Mouse (Mus musculus): ENCODE results near the gene S100a16. TPM values are rescaled to one million over a fixed set of nuclear protein-coding genes. Genes with fewer than 3 reads are reported as not detected.

Gene S100a16
- polyA plus RNA-seq (2012; fragmentation: generic; extraction: Trizol), result 210 TPM

DNA sequence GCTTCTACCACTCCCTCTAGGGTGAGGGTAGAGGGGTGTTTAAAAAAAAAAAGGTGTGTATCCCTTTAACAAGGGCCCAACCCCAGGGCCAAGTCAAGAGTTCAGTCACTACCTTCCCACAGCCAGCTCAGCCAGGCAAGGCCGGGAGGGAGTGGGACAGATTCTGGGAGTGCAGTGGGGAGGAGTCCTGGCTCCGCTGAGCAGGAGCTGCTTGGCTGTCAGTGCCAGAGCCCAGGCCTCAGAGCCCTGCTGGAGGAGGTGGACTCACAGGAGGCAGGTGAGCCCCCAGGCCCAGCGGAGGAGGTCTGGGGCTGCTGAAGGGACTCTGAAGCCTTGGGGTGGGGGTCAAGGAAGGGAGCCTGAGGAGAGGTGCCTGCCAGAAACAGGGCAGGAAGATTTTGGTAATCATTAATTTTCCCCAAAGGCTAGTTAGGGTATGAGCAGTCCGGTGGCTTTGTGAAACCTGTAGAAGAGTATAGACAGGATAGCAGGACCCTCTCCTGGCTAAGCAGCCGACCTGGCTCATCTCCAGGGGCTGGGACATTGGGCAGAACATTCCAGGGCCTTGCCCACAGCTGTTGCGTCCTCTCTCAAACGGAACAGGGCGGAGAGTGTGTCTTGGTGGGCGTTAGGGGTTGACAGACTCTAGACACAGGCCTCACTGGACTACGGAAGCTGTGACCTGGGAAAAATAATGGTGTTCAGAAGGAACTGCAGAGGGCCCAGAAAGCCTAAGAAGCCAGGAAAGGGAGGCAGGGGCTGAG lies at the start of gene S100a16:
S100a16 (plus strand) TSS at position 114 of the 764 bp plus-strand sequence.
- H3K36me3 ChIP-seq (ENCODE audit: control insufficient read depth, insufficient read depth), result no peaks in the 10 kb centered on the region
- no peaks in the 10 kb centered on the region for H3K27me3 ChIP-seq (ENCODE audit: control insufficient read depth, insufficient read depth, insufficient read length)
- TF ChIP-seq MYOG (IDR thresholded peaks at IDR 0.05; ENCODE audit: control insufficient read depth in 1 of 3, insufficient read depth in 1 of 3, insufficient read length in 2 of 3, low read depth in 2 of 3), result peak; percentile 45 to 90 (median 77)
- peak; percentile 76 for TF ChIP-seq POLR2A (IDR thresholded peaks at IDR 0.05; ENCODE audit: insufficient read length, low read depth)
- peak; percentile 66 for TF ChIP-seq POLR2AphosphoS2 (IDR thresholded peaks at IDR 0.05; ENCODE audit: insufficient read length, low read depth)
- TF ChIP-seq MYOD1 (IDR thresholded peaks at IDR 0.05; ENCODE audit: control insufficient read depth in 1 of 3, insufficient read length in 2 of 3, low read depth in 2 of 3), result peak; percentile 55 to 90 (median 83)
- peak; percentile 27 for TF ChIP-seq TCF12 (IDR thresholded peaks at IDR 0.05; ENCODE audit: insufficient read depth, poor library complexity, severe bottlenecking)
- TF ChIP-seq TCF3 (IDR thresholded peaks at IDR 0.05; ENCODE audit: insufficient read length, low read depth), result no peak
- no peak for TF ChIP-seq CEBPB (IDR thresholded peaks at IDR 0.05; ENCODE audit: insufficient read depth, poor library complexity, severe bottlenecking)
- peaks cover 22% of the 10 kb centered on the region for H3K79me2 ChIP-seq (ENCODE audit: control insufficient read depth, insufficient read depth)
- H3K4me2 ChIP-seq (ENCODE audit: low read depth), result peak within 1 kb of the TSS; percentile 96
- H3ac ChIP-seq (ENCODE audit: control insufficient read depth, insufficient read length), result peak within 1 kb of the TSS; percentile 5
- peak within 1 kb of the TSS; percentile 67 for H3K4me3 ChIP-seq

DNA sequence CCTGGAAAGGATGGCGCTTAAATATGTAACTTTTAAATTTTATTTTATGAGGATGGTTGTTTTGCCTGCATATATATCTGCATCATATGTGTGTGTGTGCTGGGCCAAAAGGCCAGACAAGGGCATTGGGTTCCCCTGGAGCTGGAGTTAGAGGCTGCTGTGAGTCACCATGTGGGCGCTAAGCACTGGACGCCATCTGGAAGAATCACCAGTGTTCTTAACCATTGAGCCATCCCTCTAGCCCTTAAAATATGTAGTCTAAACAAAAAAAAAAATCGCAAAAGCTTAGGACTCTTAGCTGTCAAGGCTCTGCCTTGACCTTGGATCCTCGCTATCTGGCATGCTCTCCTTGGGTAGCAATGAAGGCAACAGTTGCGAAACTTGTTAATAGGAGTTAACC lies 48.5 kb upstream of the S100a16 start:
- no peaks in the 10 kb centered on the region for H3K27me3 ChIP-seq (ENCODE audit: control insufficient read depth, insufficient read depth, insufficient read length)
- no peak overlapping the region for H3ac ChIP-seq (ENCODE audit: control insufficient read depth, insufficient read length)
- peaks cover 11% of the 10 kb centered on the region for H3K79me2 ChIP-seq (ENCODE audit: control insufficient read depth, insufficient read depth)
- no peak overlapping the region for H3K4me2 ChIP-seq (ENCODE audit: low read depth)
- no peak overlapping the region for H3K4me3 ChIP-seq
- TF ChIP-seq POLR2AphosphoS2 (IDR thresholded peaks at IDR 0.05; ENCODE audit: insufficient read length, low read depth), result no peak
- 0 out of 2 replicates have a peak, but pooled peaks have one; percentile 4 for TF ChIP-seq CEBPB (IDR thresholded peaks at IDR 0.05; ENCODE audit: insufficient read depth, poor library complexity, severe bottlenecking)
- peaks cover 49% of the 10 kb centered on the region for H3K36me3 ChIP-seq (ENCODE audit: control insufficient read depth, insufficient read depth)

DNA sequence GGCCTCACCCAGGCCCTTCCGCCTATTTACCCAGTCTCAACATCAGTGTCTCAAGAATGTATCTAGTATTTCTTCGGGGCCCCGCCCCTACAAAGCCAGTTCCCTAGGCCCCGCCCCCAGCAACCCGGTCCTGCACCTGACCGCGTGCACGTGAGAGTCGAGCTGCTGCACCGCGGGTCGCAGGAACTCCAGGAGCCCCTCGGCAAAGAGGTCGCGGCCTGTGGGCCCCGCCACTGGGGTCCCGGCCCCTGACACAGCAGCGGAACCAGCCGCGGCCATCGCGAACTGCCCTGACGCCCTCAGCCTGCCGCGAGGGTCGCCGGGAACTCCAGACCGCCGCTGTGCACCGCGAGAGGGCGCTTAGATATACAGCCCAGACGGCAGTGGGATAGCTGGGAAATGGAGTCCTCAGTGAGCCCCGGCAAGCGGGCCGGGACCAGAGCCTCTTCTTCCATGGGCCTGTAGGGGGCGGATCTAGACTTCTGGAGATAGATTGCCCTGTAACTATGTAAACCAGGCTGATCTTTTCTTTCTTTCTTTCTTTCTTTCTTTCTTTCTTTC lies 46.3 kb upstream of the S100a16 start, which contains the start of gene Snapin:
Snapin (minus strand) TSS at position 338 of the 561 bp plus-strand sequence.
- peak within 1 kb of the TSS; percentile 30 for H3K4me3 ChIP-seq
- H3K79me2 ChIP-seq (ENCODE audit: control insufficient read depth, insufficient read depth), result peaks cover 11% of the 10 kb centered on the region
- TF ChIP-seq USF1 (IDR thresholded peaks at IDR 0.05; ENCODE audit: low read depth), result no peak
- peak; percentile 91 for TF ChIP-seq POLR2A (IDR thresholded peaks at IDR 0.05; ENCODE audit: insufficient read length, low read depth)
- peak; percentile 89 for TF ChIP-seq POLR2AphosphoS2 (IDR thresholded peaks at IDR 0.05; ENCODE audit: insufficient read length, low read depth)
- TF ChIP-seq E2F4 (IDR thresholded peaks at IDR 0.05; ENCODE audit: insufficient read depth), result no peak
- no peak for TF ChIP-seq CEBPB (IDR thresholded peaks at IDR 0.05; ENCODE audit: insufficient read depth, poor library complexity, severe bottlenecking)
- TF ChIP-seq MYOD1 (IDR thresholded peaks at IDR 0.05; ENCODE audit: control insufficient read depth in 1 of 3, insufficient read length in 2 of 3, low read depth in 2 of 3), result no peak
- TF ChIP-seq REST (IDR thresholded peaks at IDR 0.05; ENCODE audit: insufficient read depth, insufficient read length), result no peak
- peak; percentile 64 for TF ChIP-seq SRF (IDR thresholded peaks at IDR 0.05; ENCODE audit: control insufficient read depth, insufficient read length, low read depth)
- no peak for TF ChIP-seq TCF3 (IDR thresholded peaks at IDR 0.05; ENCODE audit: insufficient read length, low read depth)
- peak in 1 of 3 experiments; percentile 50 for TF ChIP-seq MYOG (IDR thresholded peaks at IDR 0.05; ENCODE audit: control insufficient read depth in 1 of 3, insufficient read depth in 1 of 3, insufficient read length in 2 of 3, low read depth in 2 of 3)
- no peak for TF ChIP-seq TCF12 (IDR thresholded peaks at IDR 0.05; ENCODE audit: insufficient read depth, poor library complexity, severe bottlenecking)
- TF ChIP-seq MAX (IDR thresholded peaks at IDR 0.05; ENCODE audit: low read depth), result no peak
- H3K36me3 ChIP-seq (ENCODE audit: control insufficient read depth, insufficient read depth), result peaks cover 35% of the 10 kb centered on the region
- H3K4me2 ChIP-seq (ENCODE audit: low read depth), result peak within 1 kb of the TSS; percentile 91
- no peaks in the 10 kb centered on the region for H3K27me3 ChIP-seq (ENCODE audit: control insufficient read depth, insufficient read depth, insufficient read length)
- peak within 1 kb of the TSS; percentile 97 for H3ac ChIP-seq (ENCODE audit: control insufficient read depth, insufficient read length)

DNA sequence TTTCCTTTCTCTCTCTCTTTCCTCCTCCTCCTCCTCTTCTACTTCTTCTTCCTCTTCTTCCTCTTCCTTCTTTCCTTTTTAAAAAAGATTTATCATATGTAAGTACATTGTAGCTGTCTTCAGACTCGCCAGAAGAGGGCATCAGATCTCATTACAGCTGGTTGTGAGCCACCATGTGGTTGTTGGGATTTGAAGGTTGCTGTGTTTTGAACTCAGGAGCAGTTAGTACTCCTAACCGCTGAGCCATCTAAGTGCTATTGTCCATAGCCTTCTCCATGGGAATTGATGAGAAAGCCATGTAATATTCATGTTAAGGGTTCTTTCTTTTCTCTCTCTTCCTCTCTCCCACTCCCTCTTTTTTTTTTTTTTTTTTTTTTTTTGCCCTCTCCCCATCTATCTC lies 45.7 kb upstream of the S100a16 start:
- Histone ChIP-seq H3K36me3 (ENCODE audit: control insufficient read depth, insufficient read depth) (peaks cover 30% of the 10 kb centered on the region), H3K79me2 (ENCODE audit: control insufficient read depth, insufficient read depth) (peaks cover 11% of the 10 kb centered on the region), H3K4me3 (peak overlapping the region; percentile 30), H3ac (ENCODE audit: control insufficient read depth, insufficient read length) (peak overlapping the region; percentile 97), H3K27me3 (ENCODE audit: control insufficient read depth, insufficient read depth, insufficient read length) (no peaks in the 10 kb centered on the region), H3K4me2 (ENCODE audit: low read depth) (peak overlapping the region; percentile 16)
- TF ChIP-seq REST (IDR thresholded peaks at IDR 0.05; ENCODE audit: insufficient read depth, insufficient read length) (no peak), TCF3 (IDR thresholded peaks at IDR 0.05; ENCODE audit: insufficient read length, low read depth) (no peak), MYOG (IDR thresholded peaks at IDR 0.05; ENCODE audit: control insufficient read depth in 1 of 3, insufficient read depth in 1 of 3, insufficient read length in 2 of 3, low read depth in 2 of 3) (no peak), SRF (IDR thresholded peaks at IDR 0.05; ENCODE audit: control insufficient read depth, insufficient read length, low read depth) (no peak), E2F4 (IDR thresholded peaks at IDR 0.05; ENCODE audit: insufficient read depth) (no peak), CEBPB (IDR thresholded peaks at IDR 0.05; ENCODE audit: insufficient read depth, poor library complexity, severe bottlenecking) (no peak), MAX (IDR thresholded peaks at IDR 0.05; ENCODE audit: low read depth) (no peak), USF1 (IDR thresholded peaks at IDR 0.05; ENCODE audit: low read depth) (no peak), TCF12 (IDR thresholded peaks at IDR 0.05; ENCODE audit: insufficient read depth, poor library complexity, severe bottlenecking) (no peak), POLR2AphosphoS2 (IDR thresholded peaks at IDR 0.05; ENCODE audit: insufficient read length, low read depth) (no peak), POLR2A (IDR thresholded peaks at IDR 0.05; ENCODE audit: insufficient read length, low read depth) (no peak), MYOD1 (IDR thresholded peaks at IDR 0.05; ENCODE audit: control insufficient read depth in 1 of 3, insufficient read length in 2 of 3, low read depth in 2 of 3) (no peak)

Measured in myocyte (in vitro differentiated cells).